Mouse (Mus musculus) heart, adult 9 months (tissue): ENCODE measurements around the gene Krba1.

Experiments used
- DNase-seq, 2 experiments: peaks; one replicate each; pipeline ENCODE4 v3.0.0; 2022; ENCODE audit warnings: low spot score in 2 of 2

Gene Krba1

DNA sequence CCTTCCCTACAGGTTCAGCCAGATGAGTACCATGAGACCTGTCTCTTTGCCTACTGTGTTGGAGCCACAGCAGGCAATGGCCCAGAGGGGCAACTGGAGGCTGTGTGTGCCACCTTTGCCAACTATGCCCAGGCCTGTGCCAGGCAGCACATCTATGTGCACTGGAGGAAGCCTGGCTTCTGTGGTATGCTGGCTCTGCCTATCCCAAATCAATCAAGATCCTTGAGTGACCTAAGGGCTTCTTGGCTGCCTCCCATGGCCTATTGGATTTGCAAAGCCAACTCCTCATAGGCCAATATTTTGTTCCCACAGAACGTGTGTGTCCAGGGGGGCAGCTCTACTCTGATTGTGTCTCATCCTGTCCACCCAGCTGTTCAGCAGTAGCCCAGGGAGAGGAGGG is 56.8 kb downstream of the Krba1 start:
- no peak for DNase-seq

DNA sequence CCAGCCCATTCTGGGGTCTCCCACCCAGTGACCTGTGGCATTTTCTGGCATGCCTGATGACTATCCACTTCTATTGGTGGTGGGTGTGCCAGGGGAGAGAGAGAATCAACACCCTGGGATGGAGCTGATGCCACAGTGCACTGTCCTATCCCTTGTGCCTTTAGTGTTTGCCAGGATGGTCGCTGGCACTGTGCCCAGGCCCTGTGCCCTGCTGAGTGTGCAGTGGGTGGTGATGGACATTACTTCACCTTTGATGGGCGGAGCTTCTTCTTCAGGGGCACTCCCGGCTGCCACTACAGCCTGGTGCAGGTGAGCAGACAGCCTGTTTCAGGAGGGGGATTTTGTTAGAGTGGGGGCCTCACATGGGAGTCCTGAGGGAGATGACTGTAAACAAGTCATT is 57.4 kb downstream of the Krba1 start:
- no peak for DNase-seq

GRCm38 (mm10) chr6:48464966-48465679 is 69.7 kb downstream of the Krba1 start:
- no peak for DNase-seq

DNA sequence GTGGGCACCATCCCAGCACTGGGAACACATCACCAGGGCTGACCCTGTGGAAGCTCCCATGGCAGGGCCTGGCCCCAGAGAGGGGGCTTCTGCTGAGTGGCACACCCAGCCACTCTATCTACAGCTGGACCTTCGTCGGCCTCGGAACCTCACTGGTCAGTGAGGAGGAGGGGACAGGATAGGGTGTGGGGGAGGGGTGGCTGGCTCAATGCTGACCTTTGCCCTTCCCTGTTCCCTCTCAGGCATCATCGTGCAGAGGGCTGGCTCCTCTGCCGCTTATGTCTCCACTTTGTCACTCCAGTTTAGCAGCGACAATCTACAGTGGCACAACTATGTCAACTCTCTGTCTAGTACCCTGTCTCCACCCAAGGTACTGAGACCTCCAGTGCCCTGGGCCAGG is 71.3 kb downstream of the Krba1 start:
- DNase-seq, result no peak

GRCm38 (mm10) chr6:48467490-48467889 is 72.1 kb downstream of the Krba1 start:
- DNase-seq, result no peak
